12 mouse cellular contexts compared by ENCODE assay signal in the genomic region with DNA sequence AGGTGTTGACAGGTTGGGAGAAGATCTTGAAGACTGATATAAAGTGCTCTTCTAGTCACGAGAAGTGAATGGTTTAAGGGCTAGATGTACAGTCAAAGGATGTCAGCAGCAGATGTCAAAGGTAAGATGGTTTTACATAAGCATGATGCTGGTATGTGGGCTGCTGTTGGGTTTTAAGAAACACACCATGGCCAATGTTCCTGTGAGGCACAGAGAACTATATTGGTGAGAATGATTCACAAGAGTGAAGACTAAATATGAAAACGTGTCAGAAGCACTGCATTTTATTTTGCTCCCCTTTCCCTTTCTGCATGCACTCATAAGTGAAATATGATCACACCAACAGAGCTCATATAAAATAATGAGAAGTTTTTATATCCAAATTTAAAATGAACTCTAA.
"Had no signal": no experiment of that assay in that cellular context is flagged by ENCODE, and none has a peak within 500 bp of the region (broad histone marks: within the 10 kb centered on the region; RNA-seq: fewer than 3 reads in every experiment).

No protein-coding gene starts in this region.

- DNase-seq: lung, adult 18-20 months; lung, embryonic 14.5 days; lung, postnatal 10 days; lung, postnatal 4 days; midbrain, embryonic 14.5 days; retina, postnatal 1 day; right cerebral cortex, postnatal 14 days; spleen, adult 18-20 months; thymus, adult 2 months; thymus, postnatal 25 days; thymus, postnatal 4 days had no signal

- ATAC-seq: midbrain, embryonic 16.5 days had no signal
